Mouse (Mus musculus) midbrain, embryonic 14.5 days (tissue): Measurements from ENCODE around the gene Olfr187. TPM values are rescaled to one million over a fixed set of nuclear protein-coding genes. Genes with fewer than 3 reads are reported as not detected.

ENCODE experiments used
- ATAC-seq: fragments of 200-750 bp; cut with Nextera tagmentation; 2 replicates; pipeline ENCODE4 v1.8.0; 2017; ENCODE audit warnings: moderate number of reproducible peaks, moderate library complexity; ENCODE audit not compliant: low FRiP score, low TSS enrichment
- DNase-seq: peaks from one replicate; pipeline ENCODE4 v3.0.0-alpha.2; 2015
- H3K27ac ChIP-seq: fragments of 300-500 bp; sonication (generic); replicated peaks from 2 replicates; pipeline ENCODE4 v1.5.1; 2014; ENCODE audit warnings: mild to moderate bottlenecking, low read depth, low read length, moderate library complexity
- H3K27me3 ChIP-seq: fragments of 300-500 bp; sonication (generic); 2 replicates; pipeline ENCODE4 v1.6.1; 2014; ENCODE audit warnings: low read length, control low read depth, mixed read lengths; ENCODE audit not compliant: control insufficient read depth, insufficient read depth
- H3K36me3 ChIP-seq: fragments of 300-500 bp; sonication (generic); 2 replicates; pipeline ENCODE4 v1.6.1; 2014; ENCODE audit warnings: low read length, control low read depth; ENCODE audit not compliant: control insufficient read depth, insufficient read depth
- H3K4me1 ChIP-seq: fragments of 300-500 bp; sonication (generic); 2 replicates; pipeline ENCODE4 v1.6.1; 2014; ENCODE audit warnings: mild to moderate bottlenecking, antibody characterized with exemption, low read length, control low read depth; ENCODE audit not compliant: control insufficient read depth, insufficient read depth
- H3K4me2 ChIP-seq: fragments of 300-500 bp; sonication (generic); 2 replicates; pipeline ENCODE4 v1.6.1; 2014; ENCODE audit warnings: mild to moderate bottlenecking, low read length, moderate library complexity
- H3K4me3 ChIP-seq: fragments of 300-500 bp; sonication (generic); replicated peaks from 2 replicates; pipeline ENCODE4 v1.5.1; 2014; ENCODE audit warnings: low read depth, low read length
- H3K9ac ChIP-seq: fragments of 300-500 bp; sonication (generic); replicated peaks from 2 replicates; pipeline ENCODE4 v1.6.1; 2014; ENCODE audit warnings: mild to moderate bottlenecking, low read length, moderate library complexity
- H3K9me3 ChIP-seq: fragments of 300-500 bp; sonication (generic); 2 replicates; pipeline ENCODE4 v1.6.1; 2016; ENCODE audit warnings: low read length, control low read depth, mixed read lengths; ENCODE audit not compliant: control insufficient read depth
- WGBS: fragments of 180-500 bp; shearing (Covaris S2); extraction: QIAGEN DNeasy Blood & Tissue Kit; methylation state at CpG from one replicate; pipeline ENCODE4 v1.1.7; 2014; 5-methylcytosine and 5-hydroxymethylcytosine counted together
- polyA plus RNA-seq: library from polyadenylated mRNA; unstranded; fragments of >200 nt; fragmentation: Nextera tagmentation; extraction: Ambion mirVana; gene quantifications from 2 replicates; pipeline ENCODE4 v1.2.1, GENCODE M21; 2014

The Olfr187 gene
- polyA plus RNA-seq, 1 experiment from 2014 or later = not detected

GRCm38 (mm10) chr16:59045835-59046234 lies 6.3 kb upstream of the Olfr187 start:
- WGBS = 85% methylated on average over 3 of the region's 3 CpGs
- Histone ChIP-seq H3K27me3 (no peaks in the 10 kb centered on the region), H3K9me3 (no peaks in the 10 kb centered on the region), H3K4me3 (no peak overlapping the region), H3K36me3 (no peaks in the 10 kb centered on the region), H3K4me1 (no peaks in the 10 kb centered on the region), H3K4me2 (no peak overlapping the region), H3K27ac (no peak overlapping the region), H3K9ac (no peak overlapping the region)
- ATAC-seq = no peak
- DNase-seq = no peak

GRCm38 (mm10) chr16:59030191-59030590 lies 9.4 kb downstream of the Olfr187 start, which contains the start of gene Olfr186:
Gene Olfr186, minus strand, starts transcription at chr16:59030291.
- H3K27me3 ChIP-seq = no peaks in the 10 kb centered on the region
- no peaks in the 10 kb centered on the region for H3K4me1 ChIP-seq
- ATAC-seq (no peak), DNase-seq (no peak)
- no peak within 1 kb of the TSS for H3K9ac ChIP-seq
- H3K4me3 ChIP-seq = no peak within 1 kb of the TSS
- no peak within 1 kb of the TSS for H3K27ac ChIP-seq
- WGBS = 94% methylated on average over 4 of the region's 4 CpGs
- H3K9me3 ChIP-seq = no peaks in the 10 kb centered on the region
- H3K4me2 ChIP-seq = no peak within 1 kb of the TSS
- no peaks in the 10 kb centered on the region for H3K36me3 ChIP-seq

DNA sequence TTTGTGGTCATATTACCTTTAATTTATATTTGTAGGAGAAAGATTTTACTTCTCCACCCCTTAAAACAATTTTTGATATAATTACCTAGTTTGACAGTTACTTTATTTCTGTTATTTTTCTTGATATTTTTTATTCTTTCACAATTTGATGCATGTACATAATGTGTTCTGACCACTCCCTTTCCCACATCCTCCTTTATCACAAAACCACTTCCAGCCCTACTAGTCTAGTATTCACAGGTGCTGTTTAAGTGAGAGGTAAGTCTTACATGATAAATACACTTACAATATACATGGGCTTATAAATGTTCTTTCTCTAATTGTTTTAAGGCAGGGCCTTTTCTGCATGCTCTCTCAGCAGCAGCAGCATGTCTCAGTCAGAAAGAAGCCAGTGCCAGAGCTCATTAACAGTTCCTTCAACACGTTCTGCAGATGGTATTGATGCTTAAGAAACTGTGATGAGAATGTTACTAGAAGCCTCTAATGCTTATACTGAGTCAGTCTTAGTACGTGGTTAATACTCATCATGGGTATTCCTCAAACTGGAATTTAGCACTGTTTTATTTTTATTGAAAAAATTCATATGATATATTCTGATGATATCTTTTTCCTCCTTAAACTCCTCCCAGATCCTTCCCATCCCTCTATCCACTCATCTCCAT lies 26.1 kb downstream of the Olfr187 start:
- 69% methylated on average over 2 of the region's 2 CpGs for WGBS
- H3K36me3 ChIP-seq = no peaks in the 10 kb centered on the region
- DNase-seq = no peak

GRCm38 (mm10) chr16:59007146-59007545 lies 32.4 kb downstream of the Olfr187 start:
- Histone ChIP-seq H3K4me3 (no peak overlapping the region), H3K27me3 (no peaks in the 10 kb centered on the region), H3K9ac (no peak overlapping the region), H3K4me2 (no peak overlapping the region), H3K27ac (no peak overlapping the region), H3K4me1 (no peaks in the 10 kb centered on the region), H3K36me3 (no peaks in the 10 kb centered on the region), H3K9me3 (no peaks in the 10 kb centered on the region)
- no peak for DNase-seq
- ATAC-seq = no peak

More for the DNA sequence above, 26.1 kb downstream of the Olfr187 start:
- Histone ChIP-seq H3K4me1 (no peaks in the 10 kb centered on the region), H3K9ac (no peak overlapping the region), H3K27ac (no peak overlapping the region), H3K4me3 (no peak overlapping the region), H3K27me3 (no peaks in the 10 kb centered on the region), H3K9me3 (no peaks in the 10 kb centered on the region), H3K4me2 (no peak overlapping the region)
- no peak for ATAC-seq

DNA sequence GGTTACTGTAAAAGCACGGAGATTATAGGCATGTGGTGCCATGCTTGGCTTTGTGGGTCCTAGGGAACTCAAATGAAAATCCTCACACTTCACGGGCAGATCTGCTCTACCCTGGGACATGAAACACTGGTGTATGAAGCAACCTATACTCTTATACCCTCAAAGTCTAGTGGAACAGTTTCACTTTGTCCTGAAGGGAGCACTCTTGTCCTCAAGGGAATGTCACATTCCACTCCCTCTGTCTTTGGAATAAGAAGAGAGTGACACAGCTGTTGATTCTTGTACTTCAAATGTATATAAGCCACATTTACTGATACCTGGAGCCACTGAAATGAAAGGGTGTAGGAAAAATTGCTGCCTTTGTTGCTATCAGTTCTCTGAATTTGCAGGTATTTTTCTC lies 44.5 kb downstream of the Olfr187 start, which contains the start of gene Olfr183:
Gene Olfr183 (plus strand): TSS at position 301 of the 400 bp plus-strand sequence.
- Histone ChIP-seq H3K4me2 (no peak within 1 kb of the TSS), H3K36me3 (no peaks in the 10 kb centered on the region), H3K27ac (no peak within 1 kb of the TSS), H3K27me3 (no peaks in the 10 kb centered on the region), H3K4me1 (no peaks in the 10 kb centered on the region), H3K9ac (no peak within 1 kb of the TSS), H3K4me3 (no peak within 1 kb of the TSS), H3K9me3 (no peaks in the 10 kb centered on the region)
- 81% methylated on average over 2 of the region's 2 CpGs for WGBS
- ATAC-seq (no peak), DNase-seq (no peak)

Other genes starting within 250 kb of the Olfr187 start
- not detected in 2 replicates for gene Olfr173, start 239.5 kb downstream of the Olfr187 start, polyA plus RNA-seq
- gene Olfr175-ps1, start 213.0 kb downstream of the Olfr187 start, polyA plus RNA-seq = not detected in 2 replicates
- gene Olfr177, start 165.0 kb downstream of the Olfr187 start, polyA plus RNA-seq = not detected in 2 replicates
- not detected in 2 replicates for gene Olfr178, start 147.7 kb downstream of the Olfr187 start, polyA plus RNA-seq
- gene Olfr181, start 111.0 kb downstream of the Olfr187 start, polyA plus RNA-seq = not detected in 2 replicates
- not detected in 2 replicates for gene Olfr180, start 110.4 kb downstream of the Olfr187 start, polyA plus RNA-seq
- gene Olfr183, start 44.4 kb downstream of the Olfr187 start, polyA plus RNA-seq = not detected in 2 replicates
- gene Olfr186, start 9.5 kb downstream of the Olfr187 start, polyA plus RNA-seq = not detected in 2 replicates
- gene Olfr190, start 38.2 kb upstream of the Olfr187 start, polyA plus RNA-seq = not detected in 2 replicates
- not detected in 2 replicates for gene Olfr191, start 50.1 kb upstream of the Olfr187 start, polyA plus RNA-seq
- not detected in 2 replicates for gene Olfr193, start 72.1 kb upstream of the Olfr187 start, polyA plus RNA-seq
- not detected in 2 replicates for gene Olfr194, start 81.3 kb upstream of the Olfr187 start, polyA plus RNA-seq
- not detected in 2 replicates for gene Olfr195, start 107.3 kb upstream of the Olfr187 start, polyA plus RNA-seq
- gene Olfr196, start 130.7 kb upstream of the Olfr187 start, polyA plus RNA-seq = not detected in 2 replicates
- gene Olfr198, start 163.8 kb upstream of the Olfr187 start, polyA plus RNA-seq = not detected in 2 replicates
- gene Olfr199, start 180.0 kb upstream of the Olfr187 start, polyA plus RNA-seq = not detected in 2 replicates
- not detected in 2 replicates for gene Olfr201, start 232.9 kb upstream of the Olfr187 start, polyA plus RNA-seq
- not detected in 2 replicates for gene Olfr202, start 247.0 kb upstream of the Olfr187 start, polyA plus RNA-seq